Mouse (Mus musculus) liver, adult (tissue): ENCODE results near the gene Mecom.

Experiments used
- GATA4 ChIP-seq: IDR thresholded peaks from 2 replicates; pipeline ENCODE4 v1.6.1; 2014; ENCODE audit warnings: mild to moderate bottlenecking, low read length; ENCODE audit not compliant: insufficient replicate concordance

The Mecom gene

DNA sequence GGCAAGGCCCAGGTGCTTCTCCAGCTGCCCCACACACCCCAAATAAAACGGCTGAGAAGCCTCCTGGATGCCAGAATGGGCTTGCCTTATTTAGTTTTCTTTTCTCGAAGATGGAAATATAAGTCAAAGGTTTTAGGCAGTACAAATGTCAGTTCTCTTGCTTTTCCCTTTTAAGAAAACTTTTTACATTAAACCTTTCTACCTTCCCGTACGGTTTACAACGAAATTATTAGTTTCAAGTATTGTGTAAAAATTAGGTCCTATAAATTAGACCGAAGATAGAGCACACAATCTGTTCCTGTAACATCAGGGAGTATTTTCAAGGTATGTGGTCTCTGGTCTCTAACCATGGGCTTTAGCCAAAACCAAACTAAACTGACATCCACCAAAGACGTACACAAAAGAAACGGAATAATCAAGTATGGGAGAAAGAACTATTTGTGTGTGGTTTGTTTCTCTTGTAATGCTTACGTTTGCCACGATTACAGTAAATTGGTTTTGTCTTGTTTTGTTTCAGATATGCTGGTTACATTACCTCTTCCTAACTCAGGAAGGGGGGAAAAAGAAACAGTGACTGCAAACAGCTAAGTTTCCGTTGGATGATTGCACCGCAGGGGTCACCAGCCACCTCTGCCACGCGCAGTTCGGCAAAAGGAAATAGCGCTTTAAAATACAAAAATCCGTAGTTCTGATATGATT is 41.3 kb downstream of the Mecom start:
- TF ChIP-seq GATA4 = no peak

DNA sequence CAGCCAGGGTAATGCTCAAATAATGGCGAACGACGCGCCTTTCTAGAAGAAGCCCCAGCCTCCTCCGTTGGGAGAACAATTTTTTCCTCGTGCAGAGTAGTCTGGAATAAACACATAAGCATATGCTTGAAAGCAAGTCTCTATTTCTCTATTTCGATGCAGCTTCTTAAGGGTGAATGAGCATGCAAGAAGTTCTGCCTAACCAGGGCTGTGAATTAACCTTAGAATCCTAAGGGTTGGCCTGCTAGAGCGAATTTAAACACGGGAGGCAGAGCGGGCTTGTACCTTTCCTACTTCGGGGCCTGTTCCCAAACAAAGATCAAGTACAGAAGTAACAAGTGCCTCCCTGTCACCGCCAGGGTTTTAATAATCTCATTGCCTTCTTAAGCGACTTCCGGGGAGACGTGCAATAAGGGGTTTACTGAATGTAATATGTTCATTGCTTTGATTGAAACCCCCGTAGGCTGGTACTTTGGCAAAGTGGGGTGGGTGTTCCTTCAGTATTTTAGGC is 42.0 kb downstream of the Mecom start:
- TF ChIP-seq GATA4 = no peak

- no peak for TF ChIP-seq GATA4
These were observed 43.2 kb downstream of the Mecom start for GRCm38 (mm10) chr3:30504561-30504960.

GRCm38 (mm10) chr3:30503821-30504220 is 44.0 kb downstream of the Mecom start:
- TF ChIP-seq GATA4 = no peak

DNA sequence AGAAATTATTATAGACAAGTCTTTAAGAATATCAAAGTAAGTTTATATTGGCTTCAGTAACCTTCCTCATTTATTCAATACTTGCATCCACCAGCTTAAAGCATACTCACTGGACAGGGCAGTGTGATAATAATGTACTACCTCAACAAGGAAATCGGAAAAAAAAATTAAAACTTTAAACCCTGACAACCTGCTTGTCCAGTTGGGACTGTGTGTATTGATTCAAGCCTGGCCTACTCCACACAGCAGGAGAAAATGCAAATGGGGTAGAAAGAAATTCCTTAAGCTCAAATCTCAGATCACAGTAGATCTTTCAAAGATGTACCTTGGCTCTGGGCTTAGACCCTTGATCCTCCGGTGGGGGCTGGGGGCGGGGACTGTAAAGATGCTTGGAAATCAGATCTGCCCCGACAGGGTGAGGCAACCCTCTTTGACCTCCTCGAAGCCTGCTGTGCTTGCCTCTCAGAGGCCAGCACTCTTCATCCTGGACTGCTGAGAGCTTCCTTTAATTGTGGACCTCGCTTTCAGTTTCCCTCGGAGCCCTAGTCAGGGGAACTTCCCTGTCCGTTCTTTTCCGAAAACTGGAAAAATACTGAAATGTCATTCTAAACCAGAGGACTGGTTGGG is 49.5 kb downstream of the Mecom start:
- TF ChIP-seq GATA4 = no peak

DNA sequence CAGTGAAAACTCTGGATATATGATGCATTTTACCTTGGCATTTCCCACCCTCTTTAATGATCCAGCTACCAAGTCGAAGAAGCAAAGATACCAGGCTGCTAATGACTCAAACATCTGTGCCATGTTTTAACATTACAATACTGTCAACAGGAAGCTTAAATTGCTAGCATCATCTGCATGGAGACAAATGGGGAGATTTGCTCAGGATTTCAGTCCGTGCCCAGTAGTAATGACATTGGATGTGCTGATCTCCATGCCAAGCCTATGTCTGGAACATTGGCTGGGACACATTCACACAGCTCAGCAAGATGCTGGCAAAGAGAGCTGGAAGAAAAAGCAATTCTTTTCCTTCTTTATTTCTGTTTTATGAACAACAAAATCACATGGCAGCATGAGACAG is 53.4 kb downstream of the Mecom start:
- no peak for TF ChIP-seq GATA4

DNA sequence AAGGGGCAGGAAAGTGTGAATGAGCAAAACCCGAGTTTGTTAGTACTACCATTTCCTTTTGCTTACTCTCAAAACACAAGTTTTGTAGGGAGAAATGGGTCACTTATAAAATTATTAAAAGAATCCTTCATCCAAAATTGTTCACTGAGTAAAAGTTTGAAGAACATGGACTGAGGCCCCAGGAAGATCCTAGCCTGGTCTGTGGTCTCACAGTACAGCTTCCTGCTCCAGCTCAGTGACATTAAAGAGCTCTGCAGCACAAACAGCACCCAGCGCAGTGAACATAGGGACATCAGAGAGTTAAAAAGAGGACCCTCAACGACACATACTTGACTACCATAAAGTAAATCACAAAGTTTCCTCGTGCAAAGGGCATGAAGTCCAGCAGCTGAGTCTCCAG is 59.0 kb downstream of the Mecom start:
- no peak for TF ChIP-seq GATA4

DNA sequence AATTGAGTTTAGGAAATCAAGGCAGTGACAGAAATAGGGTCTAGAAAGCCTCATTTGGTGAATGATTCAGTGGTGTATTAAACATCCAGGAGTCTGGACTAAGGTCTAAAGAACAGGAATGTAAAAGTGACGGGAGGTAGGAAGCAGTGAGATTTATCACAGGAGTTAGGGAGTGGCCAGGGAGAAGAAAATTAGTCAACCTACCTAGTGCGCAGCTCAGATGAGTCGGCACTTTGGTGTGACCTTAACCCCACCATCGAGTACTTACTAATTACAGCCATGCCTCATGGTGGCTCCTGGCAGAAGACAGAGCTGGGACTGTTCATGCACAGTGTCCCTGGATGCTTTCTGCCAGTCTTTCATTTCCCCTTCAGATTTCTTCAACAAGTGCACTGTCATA is 61.4 kb downstream of the Mecom start:
- TF ChIP-seq GATA4 = no peak

DNA sequence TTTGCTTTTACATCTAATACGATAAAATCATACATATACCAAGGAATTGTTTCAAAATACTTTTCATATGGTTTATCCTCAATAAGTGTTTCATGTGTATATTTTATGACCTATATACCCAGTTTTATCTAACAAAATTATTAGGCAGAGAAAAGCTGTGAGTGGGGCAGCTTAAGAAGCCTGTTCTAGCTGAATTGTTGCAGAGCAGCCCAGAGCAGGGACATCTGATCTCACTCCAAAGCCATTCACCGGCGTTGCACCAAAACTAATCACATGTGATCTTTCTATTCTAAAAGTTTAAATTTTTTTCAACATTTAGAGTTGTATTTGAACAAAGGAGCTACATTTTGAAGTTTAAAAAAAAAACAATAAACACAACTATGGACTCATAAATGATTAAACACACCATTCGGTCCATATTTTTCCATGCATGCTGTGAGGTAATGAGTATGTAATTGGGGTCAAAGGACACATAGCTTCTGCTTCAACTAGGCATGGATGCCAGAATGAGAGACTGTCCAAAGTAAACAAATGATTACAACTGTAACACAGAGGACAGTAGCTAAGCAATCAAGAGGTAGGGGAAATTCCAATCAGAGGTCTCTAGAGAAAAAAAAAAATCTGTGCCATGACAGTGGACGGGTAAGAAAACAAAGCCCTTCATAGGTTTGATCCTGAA is 64.7 kb downstream of the Mecom start:
- TF ChIP-seq GATA4 = 0 out of 2 replicates have a peak, but pooled peaks have one; percentile 5

DNA sequence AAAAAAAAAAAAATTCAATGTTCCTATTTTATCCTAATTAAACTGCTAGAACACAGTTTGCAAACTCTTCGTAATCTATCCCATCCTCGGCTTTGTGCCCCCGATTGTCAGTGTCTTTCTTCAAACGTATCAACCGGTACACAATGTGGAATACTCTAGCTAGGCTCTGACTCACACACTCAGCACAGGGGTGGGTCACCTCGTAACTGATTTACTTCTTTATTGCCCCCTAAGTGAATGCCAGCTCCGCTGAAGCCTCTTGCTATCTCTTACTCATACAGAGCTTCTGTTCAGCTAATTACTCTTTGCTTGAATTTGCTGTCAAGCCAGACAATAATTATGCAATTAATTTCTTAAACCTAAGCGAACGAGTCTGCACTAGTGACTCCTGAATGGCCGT is 66.1 kb downstream of the Mecom start:
- no peak for TF ChIP-seq GATA4

- no peak for TF ChIP-seq GATA4
These were observed 67.3 kb downstream of the Mecom start for GRCm38 (mm10) chr3:30480551-30480950.

- no peak for TF ChIP-seq GATA4
These were observed 69.6 kb downstream of the Mecom start for GRCm38 (mm10) chr3:30478252-30478651.

GRCm38 (mm10) chr3:30477008-30477407 is 70.8 kb downstream of the Mecom start:
- no peak for TF ChIP-seq GATA4

GRCm38 (mm10) chr3:30475591-30475990 is 72.2 kb downstream of the Mecom start:
- TF ChIP-seq GATA4 = no peak

DNA sequence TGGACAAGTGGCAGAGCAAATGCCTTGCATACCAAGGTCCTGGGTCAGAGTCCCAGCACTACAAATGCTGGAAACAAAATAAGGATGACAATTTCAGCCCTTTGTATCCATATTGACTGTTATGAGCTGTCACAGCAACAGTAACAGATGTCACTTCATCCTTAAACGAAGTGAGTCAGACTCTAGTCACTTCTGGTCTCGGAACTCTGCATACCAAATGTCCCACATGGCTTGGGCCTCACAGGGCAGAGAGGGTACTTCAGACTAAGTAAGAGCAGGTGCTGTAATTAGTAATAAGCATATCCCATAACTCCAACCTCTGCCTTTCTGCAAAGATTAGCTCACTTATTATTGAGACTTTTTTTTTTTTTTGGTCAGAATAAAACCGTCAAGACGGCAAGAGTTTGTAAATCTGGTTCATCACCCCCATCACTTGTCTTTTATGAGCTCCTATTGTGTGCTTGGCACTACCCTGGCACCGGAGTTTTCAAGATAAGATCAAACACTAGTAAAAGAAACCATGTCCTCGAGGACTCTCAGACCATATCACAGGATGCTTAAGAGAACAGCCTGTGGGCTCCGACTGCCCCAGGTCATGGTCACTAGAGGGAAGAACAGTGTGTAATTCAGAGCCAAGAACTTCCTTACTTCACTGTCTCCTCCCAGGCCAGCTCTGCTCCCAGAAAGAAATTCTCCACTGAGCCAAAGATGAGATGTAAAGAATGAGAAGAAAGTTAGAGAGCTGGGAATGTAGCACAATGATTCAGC is 79.6 kb downstream of the Mecom start:
- no peak for TF ChIP-seq GATA4
